8 mouse cellular contexts compared by ENCODE assay signal in the genomic region with DNA sequence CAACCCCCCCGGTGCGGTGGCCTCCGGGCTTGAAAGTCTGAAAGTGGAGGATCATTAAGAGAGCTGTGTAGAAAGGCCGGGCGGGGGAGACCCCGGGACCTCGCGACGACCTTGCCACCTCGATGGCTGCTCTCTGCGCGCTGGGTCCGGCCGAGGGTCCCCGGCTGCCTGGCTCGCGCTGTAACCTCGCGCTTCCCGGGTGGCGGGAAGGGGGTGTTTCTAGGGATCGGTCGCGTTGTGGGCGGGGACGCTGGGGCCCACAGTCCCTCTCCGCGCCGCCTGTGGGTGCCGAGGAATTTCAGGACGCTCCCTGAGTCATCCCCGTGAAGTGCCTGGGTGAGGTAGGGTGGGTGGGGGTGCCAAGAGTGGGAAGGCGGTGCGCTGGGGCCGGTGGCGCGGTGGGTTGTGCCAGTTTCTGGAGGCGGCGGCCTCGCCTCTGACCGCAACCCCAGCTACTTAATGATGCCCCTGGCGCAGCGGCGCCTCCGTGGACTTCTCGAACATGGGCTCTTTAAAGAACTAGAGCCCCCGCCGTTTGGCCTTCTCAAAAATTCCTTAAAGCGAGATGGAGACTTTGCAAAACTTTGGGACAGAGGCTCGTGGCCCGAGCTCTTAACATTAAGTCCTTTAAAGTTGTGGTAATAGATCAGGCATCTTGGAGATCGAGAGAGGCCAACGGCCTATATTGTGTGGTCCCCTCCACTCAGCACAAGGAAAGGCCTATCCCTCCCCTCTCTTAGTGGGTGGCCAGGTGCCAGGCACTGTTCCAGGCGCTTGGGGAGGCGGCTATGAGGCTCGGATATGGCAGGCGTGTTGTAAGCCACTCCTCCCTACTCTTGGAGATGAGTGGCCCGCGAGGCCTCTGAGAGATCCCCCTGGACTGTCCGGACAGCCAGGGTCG. TPM values are rescaled to one million over a fixed set of nuclear protein-coding genes. Genes with fewer than 3 reads are reported as not detected.
A peak's percentile ranks its signal among the peaks of the same experiment; 100 is the strongest.
DNase-seq lines count a peak whose midpoint lies in the region; ATAC-seq and TF ChIP-seq lines count a peak whose summit lies in the region.

No protein-coding gene starts in this region.

- 0 out of 2 replicates have a peak, but pooled peaks have one; percentile 3 for ATAC-seq in cerebellum, adult (ENCODE audit: insufficient number of reproducible peaks, low FRiP score, low TSS enrichment)
- peak; percentile 29 for ATAC-seq in intestine, postnatal 0 days
- ATAC-seq in lung, postnatal 0 days: peak; percentile 57

- H3K9me3 ChIP-seq in forebrain, embryonic 10.5 days: no peaks in the 10 kb centered on the region
- H3K9me3 ChIP-seq in intestine, postnatal 0 days (ENCODE audit: control insufficient read depth): no peaks in the 10 kb centered on the region
- H3K9me3 ChIP-seq in lung, postnatal 0 days (ENCODE audit: low read length): no peaks in the 10 kb centered on the region

- peaks cover 92% of the 10 kb centered on the region for H3K27me3 ChIP-seq in forebrain, embryonic 10.5 days (ENCODE audit: poor library complexity, severe bottlenecking)
- H3K27me3 ChIP-seq in intestine, postnatal 0 days (replicated peaks; ENCODE audit: control insufficient read depth, insufficient read depth, low read length): no peaks in the 10 kb centered on the region; the same call in 1 of the 2 replicates
- no peaks in the 10 kb centered on the region for H3K27me3 ChIP-seq in lung, postnatal 0 days (replicated peaks; ENCODE audit: insufficient read depth, low read length)

- H3K27ac ChIP-seq in forebrain, embryonic 10.5 days: peak overlapping the region; percentile 96
- H3K27ac ChIP-seq in intestine, postnatal 0 days (ENCODE audit: low read depth, low read length): peak overlapping the region; percentile 96
- peak overlapping the region; percentile 92 for H3K27ac ChIP-seq in lung, postnatal 0 days (ENCODE audit: low read length)

- peak overlapping the region; percentile 99 for H3K4me2 ChIP-seq in intestine, postnatal 0 days (replicated peaks; ENCODE audit: low read depth)
- peak overlapping the region; percentile 98 for H3K4me2 ChIP-seq in lung, postnatal 0 days (replicated peaks; ENCODE audit: low read depth, low read length)

- WGBS in forebrain, embryonic 10.5 days: under 1% methylated on average over 61 of the region's 61 CpGs
- WGBS in intestine, postnatal 0 days: under 1% methylated on average over 60 of the region's 61 CpGs
- WGBS in lung, postnatal 0 days: 1% methylated on average over 51 of the region's 61 CpGs

- H3K36me3 ChIP-seq in forebrain, embryonic 10.5 days (replicated peaks): no peaks in the 10 kb centered on the region
- H3K36me3 ChIP-seq in intestine, postnatal 0 days (ENCODE audit: control insufficient read depth, insufficient read depth): no peaks in the 10 kb centered on the region
- no peaks in the 10 kb centered on the region for H3K36me3 ChIP-seq in lung, postnatal 0 days (ENCODE audit: insufficient read depth, low read length)

- H3K4me1 ChIP-seq in forebrain, embryonic 10.5 days: peaks cover 98% of the 10 kb centered on the region
- peaks cover 24% of the 10 kb centered on the region for H3K4me1 ChIP-seq in intestine, postnatal 0 days (replicated peaks; ENCODE audit: control insufficient read depth, insufficient read depth, low read length)
- H3K4me1 ChIP-seq in lung, postnatal 0 days (ENCODE audit: insufficient read depth, low read depth, low read length): peaks cover 40% of the 10 kb centered on the region

- TF ChIP-seq EP300 in lung, postnatal 0 days (IDR thresholded peaks at IDR 0.05): no peak

- no peak for DNase-seq in cerebellum, adult 11 months
- peak; percentile 45 for DNase-seq in urinary bladder, adult 2 months (ENCODE audit: low spot score)
- DNase-seq in urinary bladder, postnatal 4 days (ENCODE audit: low spot score in 2 of 2): no peak
- DNase-seq in forebrain, embryonic 10.5 days (ENCODE audit: extremely low spot score, low spot score): peak; percentile 46
- peak; percentile 90 for DNase-seq in lung, postnatal 0 days (ENCODE audit: low spot score)
- DNase-seq in spleen, adult 12 weeks (ENCODE audit: low spot score): peak; percentile 37

- H3K9ac ChIP-seq in intestine, postnatal 0 days (ENCODE audit: low read depth, low read length): peak overlapping the region; percentile 53
- peak overlapping the region; percentile 63 for H3K9ac ChIP-seq in lung, postnatal 0 days (replicated peaks; ENCODE audit: low read depth)

- peak overlapping the region; percentile 82 for H3K4me3 ChIP-seq in forebrain, embryonic 10.5 days
- H3K4me3 ChIP-seq in intestine, postnatal 0 days (ENCODE audit: low read depth, low read length): peak overlapping the region; percentile 62
- H3K4me3 ChIP-seq in lung, postnatal 0 days (ENCODE audit: low read depth, low read length): peak overlapping the region; percentile 58

- no peak for TF ChIP-seq CTCF in intestine, postnatal 0 days (IDR thresholded peaks at IDR 0.05; ENCODE audit: low read depth)
- TF ChIP-seq CTCF in lung, postnatal 0 days (IDR thresholded peaks at IDR 0.05): no peak

RNA-seq across cellular contexts. Expression of gene Gins2, which starts 52.5 kb away (rescaled TPM):
- 4.0 and 6.4 TPM in 2 replicates for polyA plus RNA-seq in urinary bladder, adult 2 months (2012; rRNA removed)
- polyA plus RNA-seq in forebrain, embryonic 10.5 days (2016; fragmentation: Nextera tagmentation; extraction: Ambion mirVana): 154 and 158 TPM in 2 replicates
- 23.1 and 23.7 TPM in 2 replicates for polyA plus RNA-seq in intestine, postnatal 0 days (2015; fragmentation: Nextera tagmentation; extraction: Ambion mirVana)
- 10.9 and 13.4 TPM in 2 replicates for polyA plus RNA-seq in lung, postnatal 0 days (2015; fragmentation: Nextera tagmentation; extraction: Ambion mirVana)

Comparison
In these comparisons a context has a peak if more than half of its experiments do, and no peak if none do; other contexts are left out.
1. DNase-seq: peak in urinary bladder, adult 2 months (single experiment), forebrain, embryonic 10.5 days (single experiment), lung, postnatal 0 days (single experiment) and spleen, adult 12 weeks (single experiment); none in cerebellum, adult 11 months (single experiment) and urinary bladder, postnatal 4 days (0 of 2).
2. ATAC-seq: peak in every context shown above with its lines; median percentile 57 in lung, postnatal 0 days; 29 in intestine, postnatal 0 days; 3 in cerebellum, adult.
3. Peak in every context shown above with its lines, with median percentiles within 50 percentile points of each other: H3K27ac ChIP-seq and H3K4me3 ChIP-seq.